Mouse (Mus musculus): Measurements from ENCODE around the gene Arfgef2.

Arfgef2 gene

GRCm38 (mm10) chr2:166805250-166806172 lies at the start of gene Arfgef2:
Gene Arfgef2 (plus strand): TSS chr2:166805588.
- peak; percentile 90 for DNase-seq

GRCm38 (mm10) chr2:166757969-166758368 lies 47.4 kb upstream of the Arfgef2 start:
- no peak for DNase-seq

DNA sequence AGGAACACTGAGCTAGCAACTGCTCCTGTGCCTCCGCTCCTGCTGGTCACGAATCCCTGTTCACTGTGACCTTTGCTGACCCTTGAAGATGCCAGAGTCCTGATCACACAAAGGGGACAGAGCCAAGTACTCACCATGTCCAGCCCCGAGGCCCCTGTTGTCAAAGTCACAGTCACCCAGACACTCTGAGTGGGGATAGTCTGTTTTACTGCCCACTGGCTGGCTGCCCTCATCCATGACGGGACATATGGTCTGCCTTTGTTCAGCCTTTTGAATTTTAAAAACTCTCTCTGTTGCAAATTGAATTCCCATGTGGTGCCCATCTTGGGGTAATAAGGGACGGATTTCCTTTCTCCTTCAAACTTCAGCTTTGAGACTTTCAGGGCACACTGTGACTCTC lies 41.3 kb upstream of the Arfgef2 start:
- DNase-seq = peak; percentile 20

- no peak for DNase-seq
Observed at GRCm38 (mm10) chr2:166767591-166767990, 37.8 kb upstream of the Arfgef2 start.

GRCm38 (mm10) chr2:166771396-166771795 lies 34.0 kb upstream of the Arfgef2 start:
- no peak for DNase-seq

DNA sequence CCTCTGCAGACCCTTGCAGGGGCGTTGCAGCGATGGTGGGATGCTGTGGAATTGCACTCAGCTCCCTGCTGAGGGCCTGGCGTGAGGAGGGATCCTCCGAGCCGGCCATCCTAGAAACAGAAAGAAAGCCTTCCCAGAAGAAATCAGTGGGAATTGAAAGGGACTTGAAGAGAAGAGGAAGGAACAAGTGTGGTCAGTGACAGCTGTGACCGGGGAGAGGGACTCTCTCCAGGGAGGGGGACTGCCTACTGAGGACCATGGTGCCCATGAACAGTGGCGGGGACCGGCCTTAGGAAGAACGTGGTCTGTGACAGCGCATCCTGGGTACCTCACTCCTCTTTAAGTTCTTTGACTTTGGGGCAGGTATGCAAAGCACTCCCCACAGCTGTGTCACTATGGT lies 31.8 kb upstream of the Arfgef2 start:
- no peak for DNase-seq

GRCm38 (mm10) chr2:166774275-166774674 lies 31.1 kb upstream of the Arfgef2 start:
- no peak for DNase-seq

GRCm38 (mm10) chr2:166775357-166775893 lies 30.0 kb upstream of the Arfgef2 start:
- DNase-seq = no peak

- no peak for DNase-seq
Observed at GRCm38 (mm10) chr2:166776272-166776671, 29.1 kb upstream of the Arfgef2 start.

GRCm38 (mm10) chr2:166779956-166780355 lies 25.4 kb upstream of the Arfgef2 start:
- DNase-seq = no peak

GRCm38 (mm10) chr2:166780980-166781578 lies 24.3 kb upstream of the Arfgef2 start:
- DNase-seq = peak; percentile 73

- DNase-seq = no peak
Observed at GRCm38 (mm10) chr2:166784376-166784775, 21.0 kb upstream of the Arfgef2 start.

GRCm38 (mm10) chr2:166786353-166787004 lies 18.9 kb upstream of the Arfgef2 start:
- DNase-seq = peak; percentile 94

DNA sequence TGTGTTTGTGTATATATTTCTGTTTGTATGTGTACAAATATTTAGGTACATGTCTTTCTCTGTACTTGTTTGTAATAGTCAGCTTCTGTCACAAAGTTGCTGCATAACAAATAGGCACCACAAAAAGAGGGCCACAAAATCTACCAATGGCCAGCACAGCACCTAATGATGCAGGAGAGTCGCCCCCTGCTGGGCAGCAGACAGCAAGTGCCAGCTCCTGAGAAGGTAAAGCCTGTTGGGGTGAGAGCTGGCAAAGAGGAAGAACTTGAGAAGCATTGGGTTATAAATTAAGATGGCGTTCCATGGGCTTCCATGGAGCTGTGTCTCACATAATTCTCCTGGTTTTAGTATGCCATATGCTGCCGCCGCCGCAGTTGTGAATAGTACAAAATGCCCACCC lies 13.7 kb upstream of the Arfgef2 start:
- no peak for DNase-seq

DNA sequence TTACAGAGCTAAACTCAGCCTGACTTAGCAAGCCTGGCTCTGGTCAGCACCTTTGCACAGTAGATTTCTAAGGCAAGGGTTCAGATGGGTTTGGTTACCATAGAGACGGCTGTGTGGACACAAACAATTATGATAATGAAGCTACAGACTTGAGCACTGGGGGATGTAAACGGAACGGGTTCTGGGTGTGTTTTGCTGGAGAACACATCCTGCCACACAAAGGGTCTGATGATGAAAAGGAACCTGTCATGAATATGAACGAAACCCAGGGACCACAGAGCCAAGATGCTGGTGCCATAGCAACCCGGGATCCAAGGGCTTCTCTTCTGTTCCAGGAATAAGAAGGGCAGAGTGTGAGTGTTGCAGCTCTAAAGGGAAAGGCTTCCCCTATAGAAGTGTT lies 13.0 kb upstream of the Arfgef2 start, which contains the start of gene Trp53rkb:
Gene Trp53rkb, plus strand, starts transcription at position 177 of the 400 bp plus-strand sequence.
- no peak for DNase-seq

DNA sequence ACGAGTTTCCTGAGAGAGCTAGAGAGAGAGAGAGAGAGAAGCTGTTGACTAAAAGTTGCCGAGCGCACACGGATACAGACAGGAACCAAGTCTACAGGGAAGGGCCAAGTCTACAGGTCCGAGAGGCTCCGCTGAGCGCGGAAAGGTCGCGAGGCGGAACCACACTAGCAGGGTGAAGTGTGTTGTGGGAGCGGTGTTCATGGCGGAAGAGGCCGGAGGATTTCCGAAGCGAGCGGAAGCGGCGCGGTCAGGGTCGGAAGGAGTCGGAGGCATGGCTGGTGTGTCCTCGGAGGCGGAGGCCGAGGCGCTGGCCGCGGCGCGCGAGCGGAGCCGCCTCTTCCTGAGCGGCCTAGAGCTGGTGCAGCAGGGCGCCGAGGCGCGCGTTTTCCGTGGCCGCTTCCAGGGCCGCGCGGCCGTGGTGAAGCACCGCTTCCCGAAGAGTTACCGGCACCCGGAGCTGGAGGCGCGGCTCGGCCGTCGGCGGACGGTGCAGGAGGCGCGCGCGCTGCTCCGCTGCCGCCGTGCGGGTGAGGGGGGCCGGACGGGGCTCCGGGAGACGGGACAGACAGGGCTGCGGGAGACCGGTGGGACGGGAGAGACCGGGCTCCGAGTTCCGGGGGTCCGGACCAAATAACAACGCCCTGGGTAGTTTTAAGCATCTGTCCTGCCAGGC lies 11.7 kb upstream of the Arfgef2 start:
- DNase-seq = peak; percentile 84

GRCm38 (mm10) chr2:166799615-166800472 lies 5.5 kb upstream of the Arfgef2 start:
- peak; percentile 40 for DNase-seq

- DNase-seq = no peak
Observed at GRCm38 (mm10) chr2:166800473-166800857, 4.9 kb upstream of the Arfgef2 start.

DNA sequence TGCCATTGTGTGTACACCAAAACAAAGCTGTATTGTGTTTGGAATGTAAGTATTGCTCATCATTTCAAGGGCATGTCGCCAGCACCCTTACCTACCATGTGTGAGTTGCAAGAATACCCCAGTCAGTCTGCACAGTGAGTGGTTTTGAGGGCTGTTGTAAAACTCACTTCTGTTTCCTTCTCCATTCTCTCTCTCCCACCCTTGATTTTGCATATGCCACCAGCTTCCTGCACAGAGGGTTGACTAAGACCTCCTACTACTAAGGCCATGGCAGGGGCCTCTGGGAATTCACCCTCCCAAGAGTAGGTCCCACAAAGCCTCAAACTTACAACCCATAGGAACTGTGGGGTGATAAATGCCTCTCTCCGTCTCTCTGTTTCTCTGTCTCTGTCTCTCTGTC lies 4.0 kb upstream of the Arfgef2 start:
- DNase-seq = no peak

DNA sequence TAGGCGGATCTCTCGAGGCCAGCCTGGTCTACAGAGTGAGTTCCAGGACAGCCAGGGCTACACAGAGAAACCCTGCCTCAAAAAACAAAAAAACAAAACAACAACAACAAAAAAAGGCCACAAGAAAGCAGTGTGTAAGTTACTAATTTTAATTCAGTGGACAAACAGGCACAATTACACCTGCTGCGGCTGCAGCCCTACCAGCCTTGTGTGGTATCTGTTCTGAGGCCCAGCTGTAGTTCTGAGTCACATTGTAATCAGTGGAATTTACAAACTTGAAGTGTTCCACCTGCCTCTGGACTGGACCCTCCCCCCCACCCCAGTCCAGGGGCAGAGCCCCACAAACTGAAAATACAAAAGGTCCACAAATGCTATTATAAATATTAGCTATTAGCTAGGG lies 2.1 kb upstream of the Arfgef2 start:
- no peak for DNase-seq

DNA sequence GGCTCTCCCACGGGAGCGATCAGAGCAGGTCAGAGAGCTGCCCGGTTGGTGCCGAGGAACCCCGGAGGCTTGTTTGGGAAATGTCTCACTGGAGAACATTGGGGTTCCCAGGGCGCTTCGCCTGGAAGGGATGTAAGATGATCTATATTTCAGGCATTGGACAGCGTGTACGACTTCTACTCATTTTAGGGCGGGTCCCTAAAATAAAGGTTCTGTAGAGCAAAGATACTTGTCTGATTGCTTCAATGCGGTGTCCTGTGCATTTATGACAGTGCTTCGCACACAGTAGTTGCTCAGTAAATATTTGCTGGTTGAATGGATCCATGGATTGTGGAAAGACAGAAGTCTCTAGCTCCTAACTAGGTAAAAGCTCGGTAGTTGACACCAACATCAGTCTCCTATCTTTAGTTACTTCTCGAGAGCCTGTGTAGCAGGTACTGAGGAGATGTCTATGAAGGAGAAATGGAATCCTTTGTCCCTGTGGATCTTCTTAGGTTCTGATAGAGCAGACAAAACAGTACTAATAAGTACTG lies 851 bp downstream of the Arfgef2 start:
- no peak for DNase-seq

DNA sequence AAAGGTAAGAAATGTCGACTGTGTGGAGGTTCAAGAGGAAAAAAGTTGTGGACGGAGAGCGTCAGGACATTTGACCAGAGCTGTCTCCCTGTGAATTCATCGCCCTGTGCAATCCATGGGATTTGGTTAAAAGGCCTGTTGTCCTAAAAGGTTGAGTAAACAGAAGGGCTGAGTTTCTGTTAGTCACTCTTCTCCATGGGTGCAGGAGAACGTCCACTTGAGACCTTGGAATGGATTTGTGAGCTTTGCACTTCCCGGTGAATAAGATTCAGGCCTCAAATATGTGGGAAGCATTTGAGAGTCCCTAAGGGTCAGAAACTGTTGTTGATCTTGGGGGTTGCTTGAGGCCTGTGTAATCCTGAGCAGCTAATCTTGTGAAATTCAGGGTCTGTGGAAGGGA lies 1.4 kb downstream of the Arfgef2 start:
- DNase-seq = no peak
